Mouse (Mus musculus) regulatory T cell (primary cell): ENCODE measurements around the gene Gm13030.
"Not testable (repeated sequence)": the region's sequence is repeated elsewhere in the genome, so short reads cannot be mapped to it uniquely, and the experiment has no call there.

Experiments used
- in situ Hi-C: fragments of 300-600 bp; cut with MboI, MseI; formaldehyde crosslinking; loops from one replicate; pipeline ENCODE4 v1.15.1; 2025; ENCODE audit warnings: high pct_unique_total_duplicates

Gm13030 gene

DNA sequence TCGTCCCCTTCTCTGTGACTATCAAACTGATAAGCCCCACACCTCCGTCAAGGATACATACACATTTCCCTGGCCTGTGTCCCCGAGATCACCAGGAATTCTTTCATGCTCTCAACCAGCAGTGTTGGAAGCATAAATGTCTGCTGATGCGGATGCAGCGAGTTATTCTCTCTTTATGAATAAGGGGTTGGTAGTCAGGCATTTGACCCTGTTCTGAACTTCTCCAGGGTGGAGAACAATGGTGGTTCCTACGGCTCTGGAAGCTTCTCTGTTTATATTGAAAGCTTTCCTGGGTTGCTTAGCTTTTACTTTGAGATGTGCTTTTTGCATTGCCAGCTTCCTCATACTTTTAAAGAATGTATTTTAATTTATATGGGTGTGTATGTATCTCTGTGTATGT, at the start of gene Gm13030:
Gene Gm13030 (minus strand): TSS at position 101 of the 400 bp plus-strand sequence.
- in situ Hi-C loops: no loop called here

DNA sequence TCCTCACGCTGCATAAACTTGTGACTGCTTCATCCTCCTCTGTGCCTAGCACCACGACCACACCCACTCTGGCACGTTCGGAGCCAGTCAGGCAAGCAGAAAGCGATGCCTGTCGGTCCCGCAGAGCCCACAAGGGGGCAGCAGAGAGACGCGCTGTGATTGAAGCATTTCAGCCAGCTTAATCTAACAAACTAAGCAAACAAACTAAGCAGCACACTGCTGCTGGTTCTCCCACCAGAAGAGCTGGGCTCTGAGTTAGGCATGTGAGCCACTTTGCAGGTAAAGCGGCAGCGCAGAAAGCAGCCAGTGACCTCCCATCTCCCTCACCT, 48.3 kb upstream of the Gm13030 start:
- in situ Hi-C loops: no loop called here

DNA sequence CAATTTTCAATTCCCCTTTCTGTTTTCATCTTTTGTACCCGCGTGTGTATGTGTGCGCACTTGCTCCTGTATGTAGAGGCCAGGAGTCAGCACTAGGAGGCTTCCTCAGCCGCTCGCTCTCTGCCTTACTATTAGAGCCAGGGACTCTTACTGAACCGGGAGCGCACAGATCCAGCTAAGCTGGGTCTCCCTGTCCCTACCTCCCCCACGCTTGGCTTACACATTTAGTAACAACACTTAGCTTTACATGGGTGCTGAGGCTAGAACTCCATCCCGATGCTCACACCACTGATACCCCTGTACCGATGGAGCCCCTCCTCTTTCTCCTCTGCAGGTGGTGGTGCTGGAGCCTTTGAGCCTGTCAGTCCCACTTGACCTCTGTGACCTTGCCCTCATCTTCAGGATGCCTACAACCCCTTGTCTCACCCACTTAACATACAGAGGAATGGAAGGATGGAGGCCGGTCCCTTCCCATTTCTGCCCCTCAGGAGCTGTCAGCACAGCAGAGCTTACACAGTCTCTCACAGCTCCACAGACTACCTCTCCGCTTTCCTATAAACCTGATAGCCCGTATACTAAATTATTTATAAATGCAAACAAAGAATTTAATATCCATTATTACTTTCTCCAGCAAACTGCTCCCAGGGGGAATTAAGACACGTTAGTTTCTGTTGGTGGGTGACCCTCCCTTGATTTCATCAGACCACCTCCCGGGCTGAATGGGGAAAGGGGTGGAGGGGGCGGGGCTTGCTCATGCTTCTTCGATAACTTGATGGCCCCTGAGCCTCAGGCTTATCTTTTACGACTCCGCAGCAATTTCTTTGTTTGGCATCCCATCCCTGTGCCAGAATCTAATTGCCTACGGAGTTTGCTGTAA, 47.7 kb upstream of the Gm13030 start:
- in situ Hi-C loops: no loop called here

DNA sequence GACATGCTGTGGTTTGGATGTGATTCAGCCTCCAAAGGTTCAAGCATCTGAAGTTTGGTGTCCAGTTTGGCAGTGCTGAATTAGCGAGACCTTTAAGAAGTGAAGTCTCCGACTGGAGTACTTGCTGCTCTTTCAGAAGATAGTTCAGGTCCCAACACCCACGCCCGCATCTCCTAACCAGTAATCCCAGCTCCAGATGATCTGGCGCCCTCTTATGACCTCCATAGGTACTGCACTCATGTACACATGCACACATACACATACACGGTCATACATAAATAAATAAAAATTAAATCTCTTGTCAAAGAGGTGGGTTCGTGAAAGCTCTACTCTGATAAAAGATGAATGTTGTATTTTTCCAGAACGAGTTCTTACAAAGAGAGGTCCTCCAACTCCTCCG, 43.5 kb upstream of the Gm13030 start:
- in situ Hi-C loops: no loop called here

DNA sequence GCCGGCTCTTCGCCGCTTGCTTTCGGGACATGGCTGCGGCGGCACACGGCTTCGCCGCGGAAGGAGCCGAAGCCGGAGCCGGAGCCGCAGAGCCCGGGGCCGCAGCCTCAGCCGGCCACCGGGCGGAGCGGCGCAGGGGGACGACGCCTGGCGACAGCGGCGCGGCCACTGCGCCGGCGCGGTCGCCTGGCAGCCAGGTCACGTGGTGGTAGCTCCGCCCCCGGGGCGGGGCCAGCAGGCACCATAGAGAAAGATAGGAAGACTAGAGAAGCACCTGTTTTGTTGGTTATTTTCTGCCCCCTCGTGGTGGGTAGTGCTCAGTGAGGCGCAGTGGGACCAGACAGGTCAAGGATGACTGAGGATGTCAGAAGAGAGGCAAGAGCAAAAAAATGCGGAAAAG, 40.0 kb upstream of the Gm13030 start, which contains the start of gene Otud3:
Gene Otud3 (minus strand): TSS at position 149 of the 400 bp plus-strand sequence.
- in situ Hi-C loops: no loop called here

DNA sequence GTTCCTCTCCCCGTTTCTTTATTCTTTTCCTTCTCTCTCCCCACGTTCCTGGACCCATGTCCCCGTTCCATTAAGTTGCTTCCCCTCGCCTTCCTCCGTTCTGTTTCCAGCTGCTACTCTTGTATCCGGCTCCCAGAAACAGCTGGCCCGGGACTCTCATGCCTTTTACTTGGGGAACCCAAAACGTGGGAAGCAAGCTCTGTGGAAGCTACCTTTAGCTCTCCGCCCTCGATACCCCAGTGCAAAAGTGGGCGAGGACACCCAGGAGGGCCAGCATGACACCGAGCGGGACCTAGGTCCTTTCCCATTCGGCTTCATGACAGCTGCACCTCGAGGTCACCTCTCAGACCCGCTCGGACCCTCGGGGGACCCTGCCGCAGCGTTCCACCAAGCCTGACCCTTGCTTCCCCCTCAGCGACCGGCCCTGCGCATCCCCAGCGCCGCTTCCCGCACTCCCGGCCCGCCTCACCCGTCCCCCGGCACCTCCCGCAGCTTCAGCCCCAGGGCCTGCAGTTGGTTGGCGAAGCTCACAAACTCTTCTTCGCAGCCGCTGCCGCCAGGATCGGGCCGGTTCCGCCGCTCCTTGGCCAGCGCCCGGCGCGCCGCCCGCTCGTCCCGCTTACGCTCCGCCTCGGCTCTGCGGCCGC, 39.5 kb upstream of the Gm13030 start:
- in situ Hi-C loops: no loop called here

DNA sequence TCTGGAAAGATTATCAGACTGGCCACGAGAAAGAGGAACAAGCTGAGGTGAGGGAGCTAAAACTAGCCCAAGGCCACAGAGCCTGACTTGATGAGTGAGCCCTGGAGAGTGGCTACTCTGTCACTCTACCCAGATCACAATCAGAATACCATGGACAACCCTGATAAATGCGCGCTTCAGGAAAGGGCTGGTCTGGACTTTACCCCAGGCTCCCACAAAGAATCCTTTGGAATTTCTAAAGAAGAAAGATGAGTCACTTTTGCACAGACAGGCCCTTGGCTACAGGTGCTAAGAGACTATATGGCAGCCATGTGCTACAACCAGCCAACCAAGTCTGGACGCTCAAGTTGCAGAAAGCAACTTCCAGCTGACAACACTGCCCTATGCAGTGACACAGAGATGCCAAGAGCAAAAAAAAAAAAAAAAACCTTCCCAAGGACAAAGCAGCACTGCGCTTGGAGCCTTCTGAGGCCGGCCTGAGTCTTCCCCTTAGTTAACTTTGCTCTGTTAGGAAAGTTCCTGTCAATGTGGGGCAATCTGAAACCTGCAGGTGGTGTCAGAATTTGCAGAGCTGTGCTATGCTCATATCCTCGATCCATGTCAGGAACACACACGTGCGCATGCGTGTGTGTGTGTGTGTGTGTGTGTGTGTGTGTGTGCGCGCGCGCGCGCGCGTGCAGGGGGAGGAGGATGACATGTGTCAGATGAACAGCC, 32.0 kb upstream of the Gm13030 start:
- in situ Hi-C loops: no loop called here

DNA sequence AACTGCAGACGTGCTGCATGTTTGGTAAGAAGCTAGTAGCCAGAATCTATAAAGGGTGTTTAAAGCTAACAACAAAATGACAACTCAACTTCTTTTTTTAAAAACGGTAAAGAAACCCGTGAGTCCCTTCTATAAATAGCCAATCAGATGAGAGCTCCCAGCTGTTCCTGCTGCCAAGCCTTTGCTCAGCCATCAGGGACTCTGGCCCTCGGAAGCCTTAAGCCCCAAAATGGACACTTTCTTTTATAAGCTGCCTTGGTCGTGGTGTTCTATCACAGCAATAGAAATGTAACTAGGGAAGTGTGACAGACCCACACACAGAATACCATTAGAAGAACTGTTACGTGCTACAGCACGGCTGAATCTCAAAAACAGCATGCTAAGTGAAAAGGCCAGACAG, 25.6 kb upstream of the Gm13030 start:
- in situ Hi-C loops: no loop called here

DNA sequence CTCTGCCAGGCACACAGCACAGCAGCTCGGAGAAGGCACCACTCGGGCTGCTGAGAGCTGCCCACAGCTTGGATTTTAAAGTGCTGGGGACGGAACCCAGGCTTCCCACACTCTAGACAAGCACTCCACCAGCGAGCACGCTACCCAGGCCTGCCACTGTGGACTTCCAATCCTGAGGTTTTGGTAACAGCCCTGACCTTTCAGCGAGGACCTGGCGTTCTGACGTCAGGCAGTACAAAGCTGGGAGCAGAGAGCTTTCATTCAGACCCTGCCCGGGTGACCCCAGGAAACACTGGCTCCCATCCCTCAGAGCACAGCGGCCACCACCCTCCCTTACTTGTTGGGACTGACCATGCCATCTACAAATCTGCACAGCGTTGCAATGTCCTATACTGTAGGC, 20.0 kb upstream of the Gm13030 start:
- in situ Hi-C loops: not testable (repeated sequence)

DNA sequence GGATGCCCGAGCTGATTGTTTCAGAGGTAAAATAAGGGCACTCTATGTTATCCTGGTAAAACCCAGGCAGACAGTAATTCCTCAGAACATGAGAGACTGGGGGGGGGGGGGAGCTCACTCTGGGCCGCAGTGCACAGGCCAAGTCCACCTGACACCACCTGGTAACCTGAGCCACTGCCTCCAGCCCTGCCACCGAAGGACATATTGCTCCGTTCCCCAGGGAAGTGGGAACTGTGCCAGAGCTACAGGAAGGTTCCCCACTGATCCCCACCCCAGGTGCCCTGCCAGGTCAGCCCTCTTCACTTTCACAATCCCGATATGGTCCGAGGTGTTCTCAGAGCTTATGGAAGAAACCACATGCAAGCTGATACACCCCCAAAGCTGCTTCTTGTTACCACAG, 18.9 kb upstream of the Gm13030 start:
- in situ Hi-C loops: no loop called here

DNA sequence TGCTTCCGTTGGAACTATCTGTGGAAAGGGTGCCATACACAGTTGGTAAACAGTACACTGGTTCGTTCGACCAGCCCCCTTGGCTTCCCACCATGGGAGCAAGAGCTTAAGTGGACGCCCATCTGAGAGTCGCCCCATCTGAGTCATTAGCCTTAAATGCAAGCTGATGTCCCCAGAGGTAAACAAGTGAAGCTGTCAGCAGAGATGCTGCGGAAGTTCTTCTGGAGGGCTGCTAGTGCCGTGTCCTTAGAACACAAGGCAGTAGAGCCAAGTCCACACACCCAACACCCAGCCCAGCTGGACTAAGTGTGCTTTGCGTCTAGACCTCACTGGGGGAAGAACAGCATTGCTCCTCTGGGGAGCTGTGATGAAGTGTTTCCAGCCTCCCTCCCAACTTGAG, 15.9 kb upstream of the Gm13030 start:
- in situ Hi-C loops: no loop called here

DNA sequence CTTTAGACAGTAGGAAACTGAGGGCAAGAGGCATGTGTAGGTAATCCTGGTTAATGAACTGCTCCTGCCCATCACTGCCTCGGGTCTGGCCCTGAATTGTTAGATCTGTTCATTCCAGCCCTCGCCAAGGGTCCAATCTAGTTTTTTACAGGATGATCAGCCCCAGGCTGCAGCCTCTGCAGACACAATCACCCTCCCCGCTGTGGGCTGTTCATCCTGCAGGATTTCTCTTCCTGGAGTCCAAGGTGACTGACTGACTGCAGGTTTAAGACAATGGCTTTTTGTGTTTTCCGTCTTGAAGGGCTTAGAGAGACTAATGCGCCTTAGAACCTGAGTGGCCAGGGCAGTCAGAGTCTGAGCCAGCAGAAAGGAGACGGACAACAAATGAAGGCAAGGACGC, 15.4 kb upstream of the Gm13030 start:
- in situ Hi-C loops: no loop called here

DNA sequence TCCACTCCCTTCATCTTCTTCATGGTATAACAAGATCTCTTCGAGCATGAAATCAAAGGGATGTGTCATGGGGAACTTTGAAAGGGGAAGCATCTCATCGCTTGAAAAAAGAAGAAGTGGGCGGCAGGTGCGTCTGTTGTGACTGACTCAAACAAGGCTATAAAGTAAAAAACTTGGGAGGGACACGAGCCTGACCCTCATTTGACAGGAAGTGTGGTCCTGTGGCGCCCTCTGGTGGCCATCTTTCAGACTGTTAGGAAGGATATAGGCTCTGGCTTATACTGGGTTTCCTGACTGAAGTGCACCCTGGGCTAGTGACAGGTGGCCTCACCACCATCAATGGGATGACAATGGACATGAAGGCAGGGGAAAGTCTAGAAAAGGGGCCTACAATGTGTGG, 10.5 kb upstream of the Gm13030 start:
- in situ Hi-C loops: no loop called here

DNA sequence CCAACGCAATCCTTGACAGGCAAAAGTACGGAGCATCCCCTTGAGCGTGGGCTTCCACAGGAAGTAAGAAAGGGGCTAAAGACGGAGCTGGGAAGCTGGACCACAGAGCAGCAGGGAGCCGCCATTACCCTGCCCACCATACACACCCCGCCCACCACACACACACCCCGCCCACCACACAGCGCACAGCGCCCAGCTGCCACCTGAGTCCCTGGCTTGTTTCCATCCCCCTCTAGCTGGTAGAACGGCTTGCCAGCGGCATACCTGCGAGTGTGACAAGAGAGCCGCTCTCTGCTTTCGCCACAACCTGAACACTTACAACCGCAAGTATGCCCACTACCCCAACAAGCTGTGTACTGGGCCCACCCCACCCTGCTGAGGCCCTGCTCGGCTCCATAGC, 8.4 kb upstream of the Gm13030 start:
- in situ Hi-C loops: no loop called here

DNA sequence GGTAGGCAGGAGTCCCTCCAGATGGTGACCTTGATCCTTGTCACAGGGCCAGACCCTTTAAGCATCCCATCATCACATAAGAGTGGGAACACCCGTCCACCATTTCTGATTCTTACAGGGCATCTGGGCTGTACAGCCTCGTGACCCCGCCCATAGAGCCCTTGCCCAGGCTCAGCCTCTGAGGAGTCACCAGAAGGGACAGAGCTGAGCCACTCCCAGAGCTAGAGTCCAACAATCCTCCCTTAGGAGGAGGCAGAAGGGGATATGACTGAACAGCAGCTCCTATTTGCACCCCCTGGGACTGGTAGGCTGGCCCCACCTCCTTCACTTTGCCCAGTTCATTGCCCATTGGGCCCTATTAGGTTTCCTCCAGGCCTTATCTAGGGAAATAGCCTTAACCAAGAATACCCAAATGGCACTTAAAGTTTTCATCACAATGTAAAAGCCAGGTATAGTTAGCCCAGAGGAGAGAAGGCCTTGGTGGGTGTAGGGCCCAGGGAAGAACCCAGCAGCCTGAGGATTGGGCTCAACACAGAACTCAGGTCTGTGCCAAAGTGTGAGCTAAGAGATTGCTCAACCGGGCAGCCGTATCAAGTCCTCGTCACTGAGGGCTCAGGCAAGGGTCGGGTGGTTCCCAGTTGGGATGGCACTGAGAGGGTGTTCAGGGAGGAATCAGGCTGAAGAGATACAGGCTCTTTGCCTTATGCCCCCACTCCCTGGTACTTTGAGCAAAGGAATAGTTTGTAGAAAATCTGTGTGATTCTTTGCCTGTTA, 7.2 kb upstream of the Gm13030 start:
- in situ Hi-C loops: no loop called here

DNA sequence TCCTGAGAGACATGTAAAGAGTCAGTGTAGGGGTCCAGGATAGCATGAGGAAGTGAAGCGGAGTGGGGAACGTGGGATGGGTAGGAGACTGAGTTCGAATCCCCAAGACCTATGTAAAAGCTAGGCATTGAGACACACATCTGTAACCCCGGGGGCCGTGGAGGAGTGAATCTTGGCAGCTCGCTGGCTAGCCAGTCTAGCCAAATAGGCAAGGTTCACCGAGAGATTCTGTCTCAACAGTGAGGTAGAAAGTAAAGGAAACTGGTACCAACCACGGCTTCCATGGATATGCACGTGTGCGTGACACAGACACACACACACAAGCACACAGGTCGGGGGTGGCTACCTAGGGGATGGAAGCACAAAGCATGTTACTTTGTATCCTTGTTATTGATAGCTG, 6.0 kb upstream of the Gm13030 start:
- in situ Hi-C loops: no loop called here

DNA sequence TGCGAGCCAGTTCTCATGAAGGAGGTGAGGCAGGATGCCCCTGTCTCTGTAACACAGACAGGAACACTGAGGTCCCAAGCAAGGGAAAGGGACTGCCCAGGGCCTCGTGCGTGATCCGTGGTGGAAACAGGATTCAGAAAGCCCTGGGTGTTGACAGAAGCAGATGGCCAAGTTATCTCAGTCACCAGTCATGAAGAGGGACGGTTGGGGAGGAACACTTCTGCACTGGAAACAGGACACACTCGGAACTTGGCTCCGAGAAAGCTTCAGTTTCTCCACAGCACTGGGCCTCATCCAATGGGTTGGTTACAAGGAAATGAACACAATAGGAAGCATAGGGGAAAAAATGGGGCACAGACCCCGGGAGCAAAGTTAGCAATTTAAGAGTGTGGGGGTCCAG, 5.0 kb upstream of the Gm13030 start:
- in situ Hi-C loops: no loop called here

DNA sequence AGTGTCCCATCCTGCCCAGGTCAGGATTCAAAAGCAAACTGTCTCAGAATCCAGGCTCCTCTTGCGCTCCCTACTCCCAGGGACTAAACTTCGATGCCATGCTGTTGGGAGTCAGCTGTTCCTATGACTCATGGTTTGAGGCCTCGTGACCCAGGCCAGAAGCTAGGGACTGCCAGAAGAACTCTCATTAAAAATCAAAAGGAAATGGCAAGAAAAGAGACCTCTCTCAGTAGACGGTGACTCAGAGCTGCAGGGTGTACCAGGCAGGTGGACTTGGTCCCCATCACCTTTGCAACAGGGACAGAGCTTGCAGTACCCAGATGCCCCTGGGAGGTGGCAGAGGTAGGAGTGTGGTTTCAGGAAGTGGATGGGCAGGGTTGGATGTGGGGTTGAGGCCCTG, 4.0 kb upstream of the Gm13030 start, which contains the start of gene Pla2g2e:
Gene Pla2g2e (plus strand): TSS at position 212 of the 400 bp plus-strand sequence.
- in situ Hi-C loops: no loop called here

DNA sequence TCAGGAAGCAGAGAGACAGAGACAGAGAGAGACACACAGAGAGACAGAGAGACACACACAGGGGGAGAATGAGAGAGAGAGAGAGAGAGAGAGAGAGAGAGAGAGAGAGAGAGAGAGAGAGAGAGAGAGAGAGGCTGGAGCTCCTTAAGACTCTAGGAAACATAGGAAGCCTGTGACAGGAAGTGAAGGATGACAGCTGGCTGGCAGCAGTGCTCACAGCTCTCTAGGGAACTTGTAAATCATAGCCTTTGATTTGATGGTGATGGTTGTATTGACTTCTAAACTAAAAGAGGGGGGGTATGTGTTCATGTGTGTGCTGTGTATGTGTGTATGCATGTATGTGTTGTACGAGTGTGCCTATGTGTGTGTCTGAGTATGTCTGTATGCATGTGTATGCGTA, 2.2 kb upstream of the Gm13030 start:
- in situ Hi-C loops: no loop called here

DNA sequence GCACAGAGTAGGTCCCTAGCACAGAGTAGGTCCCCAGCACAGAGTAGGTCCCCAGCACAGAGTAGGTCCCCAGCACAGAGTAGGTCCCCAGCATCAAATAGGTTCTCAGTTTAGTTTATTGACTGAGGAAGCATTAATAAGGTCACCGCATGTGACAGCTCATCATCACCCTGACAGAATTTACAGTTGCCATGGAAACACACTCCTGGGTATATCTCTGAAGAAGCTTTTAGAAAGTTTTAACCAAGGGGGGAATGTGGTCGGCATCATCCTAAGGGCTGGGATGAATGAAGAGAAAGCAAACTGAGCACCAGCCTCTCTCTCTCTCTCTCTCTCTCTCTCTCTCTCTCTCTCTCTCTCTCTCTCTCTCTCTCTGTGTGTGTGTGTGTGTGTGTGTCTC, 1.5 kb upstream of the Gm13030 start:
- in situ Hi-C loops: not testable (repeated sequence)

DNA sequence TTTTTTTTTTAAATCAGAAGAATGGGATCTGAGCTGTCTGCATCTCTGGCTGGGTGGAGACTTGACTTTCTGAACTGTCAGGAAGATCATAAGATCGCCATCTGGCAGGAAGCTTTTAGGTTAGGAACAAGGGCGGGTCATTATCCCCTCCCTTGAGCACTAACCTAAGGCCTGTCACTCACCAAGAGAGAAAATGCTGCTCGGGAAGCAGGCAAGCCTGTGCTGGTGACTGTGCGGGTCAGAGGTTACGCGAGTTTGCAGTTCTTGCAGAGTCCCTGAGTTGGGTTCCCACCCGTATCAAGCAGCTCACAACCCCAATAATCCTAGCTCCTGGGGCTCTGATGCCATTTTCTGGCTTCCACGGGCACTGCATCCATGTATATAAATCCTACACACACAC, 5.1 kb downstream of the Gm13030 start:
- in situ Hi-C loops: no loop called here

DNA sequence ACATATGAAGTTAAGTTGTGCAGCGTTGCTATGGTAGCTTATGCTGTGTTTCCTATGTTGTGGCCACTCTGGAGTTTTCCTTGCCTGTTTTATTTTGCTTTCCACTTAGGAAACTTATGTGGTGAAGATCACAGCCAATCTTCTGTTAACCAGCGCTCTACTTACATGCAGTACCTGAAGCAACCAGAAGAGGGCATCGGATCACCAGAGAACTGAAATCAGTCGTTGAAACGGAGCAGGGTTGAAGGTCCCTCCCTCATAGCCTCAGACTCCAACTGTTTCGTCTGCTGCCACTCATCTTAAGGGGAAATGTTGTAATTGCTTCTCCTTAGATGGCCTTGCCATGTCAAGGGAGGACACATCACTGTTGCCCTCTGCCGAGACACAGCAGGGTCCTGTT, 7.4 kb downstream of the Gm13030 start:
- in situ Hi-C loops: no loop called here
